Mouse (Mus musculus) cerebellum, adult 18-20 months (tissue): ENCODE measurements around the gene Ddx24.

Experiments used
- DNase-seq, 2 experiments: peaks; one replicate each; pipeline ENCODE4 v3.0.0; 2021

Gene Ddx24

DNA sequence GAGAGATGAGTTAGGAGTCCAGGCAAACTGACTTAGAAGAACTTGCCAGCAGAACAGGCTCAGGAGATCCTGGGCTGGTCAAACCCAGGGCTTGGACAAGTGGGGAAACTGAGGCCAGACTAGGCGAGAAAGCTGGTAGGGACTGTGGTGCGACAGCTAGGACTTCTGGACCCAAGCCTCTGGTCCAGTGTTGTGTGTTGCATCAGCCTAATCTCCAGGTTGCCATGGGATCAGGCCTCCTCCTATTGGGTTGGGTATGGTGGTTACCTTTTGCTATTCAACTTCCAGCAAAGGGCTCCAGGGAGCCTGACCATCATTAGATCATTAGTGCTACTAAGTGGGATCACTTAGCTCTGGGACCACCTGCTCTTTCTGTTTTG is 36.3 kb downstream of the Ddx24 start:
- no peak for DNase-seq

DNA sequence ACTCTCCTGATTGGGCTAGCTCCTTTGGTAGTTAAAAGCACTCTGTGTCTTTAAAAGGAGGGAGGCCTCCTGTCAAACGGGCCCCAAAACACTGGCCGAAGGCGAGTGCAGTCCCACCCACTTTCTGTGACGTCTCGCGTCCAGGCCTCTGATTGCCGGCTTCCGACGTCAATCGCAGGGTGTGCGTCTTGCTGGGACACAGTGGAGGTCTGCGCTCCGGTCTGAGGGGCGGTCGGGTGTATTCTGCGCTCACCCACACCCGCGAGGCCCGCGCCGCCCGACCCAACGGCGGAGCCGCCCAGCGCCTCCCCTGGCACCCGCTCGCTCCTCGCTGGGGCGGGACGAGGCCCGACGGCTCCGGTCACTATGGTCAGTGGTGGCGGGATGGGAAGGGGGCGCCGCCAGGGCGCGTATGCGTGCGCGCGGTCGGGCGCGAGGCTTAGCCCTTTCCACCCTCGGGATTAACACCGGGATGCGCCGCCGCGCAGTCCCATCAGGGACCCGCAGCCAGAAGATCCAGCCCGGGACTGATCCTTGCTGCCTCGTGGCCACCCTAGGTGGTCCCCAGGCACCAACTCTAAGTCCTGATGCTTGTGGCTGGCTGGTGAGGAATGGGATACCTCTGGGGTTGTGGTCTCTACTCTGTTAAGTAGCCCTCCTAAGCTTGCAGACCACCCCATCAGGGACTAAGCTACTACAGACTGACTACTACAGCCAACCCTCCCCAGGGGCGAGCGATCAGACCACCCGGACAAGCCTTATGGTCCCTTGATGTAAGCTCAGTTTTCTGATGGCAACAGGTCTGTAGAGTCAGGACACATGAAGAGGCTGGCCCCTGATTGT is 36.9 kb downstream of the Ddx24 start, which contains the start of gene Otub2:
Gene Otub2, plus strand, starts transcription at position 178 of the 843 bp plus-strand sequence.
- peak; percentile 96 to 98 for DNase-seq

DNA sequence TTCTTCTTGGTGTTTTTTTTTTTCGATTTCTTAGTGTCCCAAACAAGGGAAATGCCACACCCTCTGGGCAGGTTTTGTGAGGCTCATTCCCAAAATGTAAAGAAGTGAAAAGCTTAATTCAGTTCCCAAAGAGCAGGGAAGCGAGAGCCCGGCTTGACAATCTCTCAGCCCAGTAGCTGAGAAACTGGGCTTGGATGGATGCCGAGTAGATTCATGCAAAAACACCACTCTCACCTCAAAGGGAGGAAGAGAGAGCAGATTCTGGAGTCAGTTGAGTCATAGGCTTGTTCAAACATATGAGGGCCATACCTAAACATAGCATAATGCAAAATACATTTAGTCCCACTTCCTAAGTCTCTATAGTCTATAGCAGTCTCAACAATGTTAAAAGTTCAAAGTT is 45.4 kb downstream of the Ddx24 start:
- no peak for DNase-seq

- DNase-seq: no peak
These were observed 48.9 kb downstream of the Ddx24 start for GRCm38 (mm10) chr12:103376774-103377173.

DNA sequence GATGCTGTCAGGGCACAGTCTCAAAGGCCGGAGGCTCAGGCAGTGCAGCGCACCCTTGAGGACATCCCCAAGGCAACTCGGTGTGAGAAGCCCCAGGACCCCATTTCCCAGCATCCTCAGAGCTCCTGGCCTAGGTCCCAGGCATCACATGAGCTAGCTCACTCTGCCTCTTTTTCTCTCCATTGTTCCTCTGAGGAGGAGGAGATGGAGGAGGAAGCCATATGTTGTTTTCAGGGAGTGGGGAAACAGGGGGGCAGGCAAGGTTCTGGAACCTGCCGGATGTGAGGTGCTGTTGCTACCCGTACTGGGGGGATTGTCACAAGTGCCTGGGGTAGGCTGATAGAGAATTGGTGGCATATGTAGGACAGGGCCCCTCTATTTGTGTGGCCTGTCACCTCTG is 49.5 kb downstream of the Ddx24 start:
- DNase-seq: no peak

DNA sequence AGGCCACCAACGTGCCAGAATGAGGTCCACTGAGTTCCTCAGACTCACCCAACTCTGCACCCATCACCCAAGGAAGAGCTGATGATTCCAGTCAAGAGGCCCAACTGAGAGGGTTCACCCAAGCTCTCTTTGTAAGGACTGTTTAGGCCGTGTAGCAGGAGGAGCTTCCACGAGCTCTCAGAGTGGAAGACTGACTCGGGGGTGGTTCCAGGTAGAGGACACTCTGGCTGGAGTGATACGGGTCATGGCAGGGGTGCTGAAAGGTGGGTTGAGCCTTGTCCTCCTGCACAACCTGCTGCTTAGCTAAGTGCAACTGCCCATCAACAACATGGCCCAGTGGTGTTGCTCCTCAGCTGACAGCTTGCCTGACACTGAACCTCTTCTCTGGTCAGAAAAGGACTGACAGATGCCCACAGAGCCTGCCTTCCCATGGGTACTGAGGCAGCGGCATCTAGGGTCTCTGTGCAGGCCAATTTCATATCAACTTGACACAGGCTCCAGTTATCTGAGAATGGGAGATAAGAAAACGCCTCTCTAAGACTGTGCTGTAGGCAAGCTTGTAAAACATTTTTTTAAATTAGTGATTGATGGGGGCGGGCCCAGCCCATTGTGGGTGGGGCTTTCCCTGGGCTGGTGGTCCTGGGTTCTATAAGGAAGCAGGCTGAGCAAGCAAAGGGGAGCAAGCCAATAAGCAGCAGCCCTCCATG is 51.9 kb downstream of the Ddx24 start:
- DNase-seq: no peak

DNA sequence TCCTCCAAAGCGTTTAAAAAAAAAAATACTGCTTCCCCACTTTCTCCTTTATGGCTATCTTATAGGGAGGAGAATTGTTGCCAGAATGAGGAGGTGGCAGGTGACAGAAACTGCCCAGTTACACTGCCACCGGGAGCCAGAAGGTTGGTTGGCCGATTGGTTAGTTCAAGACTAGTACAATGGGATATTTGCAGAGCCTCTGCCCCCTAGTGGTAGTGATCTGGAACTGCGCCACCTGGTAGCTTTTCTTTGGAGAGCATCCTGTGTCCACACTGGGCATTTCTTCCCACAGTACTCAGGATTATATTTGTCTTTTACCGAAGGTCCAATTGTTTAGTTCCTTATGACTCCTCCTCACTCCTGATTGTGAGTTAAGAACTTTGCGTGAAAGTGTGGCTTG is 53.9 kb downstream of the Ddx24 start:
- DNase-seq: peak; percentile 44 to 45

GRCm38 (mm10) chr12:103370861-103371260 is 54.8 kb downstream of the Ddx24 start:
- no peak for DNase-seq

- no peak for DNase-seq
These were observed 56.9 kb downstream of the Ddx24 start for GRCm38 (mm10) chr12:103368777-103369176.

DNA sequence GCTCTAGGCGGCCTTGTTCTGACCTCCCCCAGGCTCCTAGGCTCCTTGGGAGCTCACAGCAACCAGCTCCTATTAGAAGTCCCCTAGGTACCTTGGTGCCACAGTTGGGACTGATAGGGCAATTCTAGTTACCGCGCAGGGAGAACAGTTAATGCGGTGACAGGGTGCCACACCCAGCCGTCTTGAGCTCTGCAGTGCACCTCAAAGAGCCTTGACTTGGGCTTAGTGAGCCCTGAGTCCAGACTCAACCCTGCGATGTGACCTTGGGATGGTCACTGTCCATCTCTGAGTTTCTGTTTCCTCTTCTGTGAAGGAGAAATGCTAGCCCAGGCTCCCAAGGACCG is 57.3 kb downstream of the Ddx24 start:
- DNase-seq: no peak

- DNase-seq: peak; percentile 51 to 62
These were observed 57.9 kb downstream of the Ddx24 start for GRCm38 (mm10) chr12:103367620-103368325.

DNA sequence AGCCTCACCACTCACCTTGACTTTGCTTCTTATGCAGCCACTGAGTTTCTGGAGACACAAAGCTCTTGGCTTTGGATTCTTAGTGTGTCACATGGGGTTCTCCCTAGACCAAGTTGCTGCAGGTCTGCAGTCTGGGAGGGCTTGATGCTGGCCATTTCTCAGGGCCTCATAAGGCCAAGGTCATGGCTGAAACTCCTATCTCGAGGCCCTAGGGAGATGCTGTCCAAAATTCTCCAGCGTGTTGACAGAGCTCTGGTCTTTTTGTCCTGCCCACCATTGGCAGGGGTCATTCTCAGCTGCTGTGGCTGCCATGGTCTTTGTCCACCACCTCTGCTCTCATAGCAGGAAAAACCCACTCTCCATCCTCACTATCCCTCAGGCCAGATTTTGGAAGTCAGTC is 58.5 kb downstream of the Ddx24 start:
- DNase-seq: no peak

GRCm38 (mm10) chr12:103362336-103362735 is 63.3 kb downstream of the Ddx24 start:
- DNase-seq: no peak

- no peak for DNase-seq
These were observed 63.9 kb downstream of the Ddx24 start for GRCm38 (mm10) chr12:103361539-103362307.

DNA sequence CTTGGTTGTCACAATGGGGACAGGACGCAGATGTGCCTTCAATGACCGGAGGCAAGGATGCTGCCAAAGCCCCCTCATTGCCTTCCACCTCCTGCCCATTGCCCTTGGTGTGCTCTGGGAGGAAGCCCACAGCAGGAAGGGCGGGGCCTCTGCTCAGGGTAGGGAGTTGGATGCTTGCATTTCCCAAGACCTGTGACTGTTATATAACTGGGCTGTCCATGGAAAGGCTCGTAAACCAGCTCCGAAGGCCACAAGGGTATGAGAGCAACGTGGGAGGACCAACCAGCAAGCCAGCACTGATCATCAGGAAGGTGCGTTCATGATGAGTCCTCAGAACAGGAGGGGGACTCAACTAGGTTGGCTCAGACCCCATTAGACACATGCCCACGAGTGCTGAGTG is 64.8 kb downstream of the Ddx24 start:
- DNase-seq: no peak

- DNase-seq: no peak
These were observed 66.5 kb downstream of the Ddx24 start for GRCm38 (mm10) chr12:103358951-103359801.

DNA sequence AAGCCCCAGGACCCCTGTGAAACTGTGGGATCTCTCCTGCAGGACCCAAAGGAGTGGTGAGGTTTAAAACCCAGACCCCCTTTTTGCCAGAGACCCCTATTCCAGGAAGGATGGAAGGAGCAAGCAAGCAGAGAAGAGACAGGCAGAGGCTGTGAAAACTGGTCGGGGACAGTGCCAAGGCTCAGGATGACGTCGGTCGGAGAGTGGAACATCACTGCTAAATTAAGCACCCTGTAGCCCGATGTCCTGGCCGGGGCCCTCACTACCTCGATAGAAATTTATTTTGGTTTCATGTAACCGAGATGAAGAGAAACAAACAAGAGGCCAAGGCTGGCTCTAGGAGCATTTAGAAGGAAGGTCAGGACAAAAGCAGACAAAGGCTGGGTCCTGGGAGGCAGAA is 67.4 kb downstream of the Ddx24 start:
- DNase-seq: no peak
